Mouse (Mus musculus): Measurements from ENCODE around the gene Tuba1b. TPM values are rescaled to one million over a fixed set of nuclear protein-coding genes. Genes with fewer than 3 reads are reported as not detected.
"Not testable (repeated sequence)": the region's sequence is repeated elsewhere in the genome, so short reads cannot be mapped to it uniquely, and the experiment has no call there.

The Tuba1b gene
- total RNA-seq, 2 experiments from 2014 or later, result 329 to 414 TPM

DNA sequence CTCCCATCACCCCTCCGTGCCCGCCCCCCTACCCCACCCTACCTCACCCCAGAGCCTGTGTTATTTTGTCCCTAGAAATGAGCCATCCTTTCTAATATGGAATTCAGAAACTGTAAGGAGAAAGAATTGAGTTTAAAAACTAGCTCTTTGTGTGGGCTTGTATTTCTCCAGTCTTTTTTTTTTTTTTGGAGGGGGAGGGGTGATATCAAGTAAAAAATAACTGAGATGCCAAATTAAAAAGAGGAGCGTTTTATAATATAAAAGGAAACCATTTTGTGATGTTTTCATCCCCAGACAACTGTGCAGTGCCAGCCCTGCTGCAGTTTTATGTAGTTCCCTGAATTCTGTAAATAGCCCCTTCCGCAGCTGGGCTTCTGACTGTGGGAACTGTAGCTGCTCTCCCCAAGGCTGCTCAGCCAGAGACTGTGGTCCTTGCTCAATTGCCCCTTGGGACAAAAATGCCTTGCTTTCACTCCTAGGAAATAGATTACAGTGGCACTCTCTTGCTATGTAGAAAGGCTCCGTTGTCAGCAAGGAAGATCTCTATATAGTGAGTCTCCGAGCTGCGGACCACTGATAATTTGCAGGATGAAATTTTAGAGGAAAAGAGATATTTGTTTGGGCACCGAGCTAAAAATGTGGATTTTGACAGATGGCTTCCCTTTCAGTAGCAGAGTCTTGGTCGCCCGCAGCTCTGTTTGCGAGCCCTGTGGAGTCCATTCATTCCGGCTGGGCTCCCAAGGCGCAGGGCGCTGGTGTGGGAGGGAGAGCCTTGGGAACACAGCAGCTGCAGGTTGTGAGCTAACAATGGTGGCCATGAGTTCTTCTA, 20.3 kb upstream of the Tuba1b start:
- DNase-seq, result peak; percentile 39

DNA sequence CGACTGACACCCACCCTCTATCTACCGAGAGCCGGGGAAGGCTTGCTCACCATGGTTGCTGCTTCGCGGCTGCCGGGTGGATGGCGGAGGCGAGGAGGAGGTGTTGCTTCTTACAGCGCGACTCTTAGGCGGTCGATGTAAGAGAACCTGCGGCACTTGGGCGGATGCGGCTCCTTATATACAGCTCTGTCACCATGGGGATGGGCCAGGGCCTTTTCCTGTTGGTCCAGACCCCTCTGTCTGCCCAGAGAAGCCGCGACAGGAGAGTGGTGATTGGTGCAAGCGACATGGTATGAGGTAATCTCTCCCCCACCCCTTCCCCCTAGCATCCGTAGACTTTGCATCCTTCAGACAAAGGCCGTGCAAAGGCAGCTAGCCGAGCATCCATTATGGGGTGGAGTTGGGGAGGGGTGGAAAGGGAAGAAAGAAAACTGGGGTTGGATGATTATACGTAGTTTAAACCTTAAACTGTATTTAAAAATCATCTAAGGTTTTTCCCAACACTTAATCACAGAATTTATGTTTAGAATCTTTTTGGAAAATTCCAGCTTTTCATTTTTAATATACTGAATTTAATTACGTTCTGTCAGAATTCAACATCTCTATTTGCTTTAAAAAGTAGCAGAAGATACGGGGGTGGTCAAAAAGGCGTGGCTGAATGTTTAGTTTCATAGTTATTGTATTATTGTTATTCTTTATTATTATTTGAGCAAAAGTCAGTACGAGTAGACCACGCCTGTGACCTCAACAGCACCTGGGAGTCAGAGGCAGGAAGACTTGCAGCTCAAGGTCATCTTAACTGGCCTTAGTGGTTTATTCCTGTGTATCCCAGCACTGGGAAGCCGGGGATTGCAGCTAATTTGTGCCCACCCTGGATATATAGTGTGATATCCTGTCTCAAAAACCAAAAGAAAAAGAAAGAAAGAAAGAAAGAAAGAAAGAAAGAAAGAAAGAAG, 19.3 kb upstream of the Tuba1b start, which contains the start of the genes Gm49450 and Tuba1a:
Gene Gm49450, minus strand, starts transcription at position 151 of the 956 bp plus-strand sequence.
Gene Tuba1a, minus strand, starts transcription at position 303 of the 956 bp plus-strand sequence.
- DNase-seq, result peak; percentile 87

DNA sequence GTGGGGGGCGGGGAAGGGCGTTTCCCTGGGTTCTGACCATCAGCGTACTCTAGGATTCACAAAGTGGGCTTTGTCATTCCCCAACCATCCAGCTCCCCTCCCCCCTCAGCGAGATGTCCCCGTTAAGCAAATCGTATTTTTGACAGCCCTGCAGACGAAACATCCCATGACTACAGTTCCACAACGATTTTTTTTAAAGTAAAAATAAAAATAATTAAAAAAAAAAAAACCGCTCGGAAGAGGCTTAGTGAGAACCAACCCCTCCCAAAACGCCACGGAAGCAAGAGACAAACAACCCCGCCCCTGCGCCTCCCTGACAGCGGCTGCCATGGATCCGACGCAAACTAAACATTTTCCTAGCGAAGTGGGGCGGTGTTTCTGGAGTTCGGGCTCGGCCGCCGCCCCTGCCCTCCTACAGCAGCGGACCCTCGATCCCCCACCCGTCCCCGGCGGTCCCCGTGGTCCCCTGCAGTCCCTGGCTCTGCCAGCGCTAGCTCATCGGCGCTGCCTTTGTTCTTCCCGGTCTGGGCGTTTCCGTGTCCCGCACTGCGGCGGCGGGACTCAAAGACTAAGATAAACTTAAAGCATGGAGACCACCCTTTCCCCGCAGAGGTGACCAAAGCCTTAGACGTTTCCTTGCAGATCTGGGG, 18.5 kb upstream of the Tuba1b start:
- peak; percentile 79 for DNase-seq

DNA sequence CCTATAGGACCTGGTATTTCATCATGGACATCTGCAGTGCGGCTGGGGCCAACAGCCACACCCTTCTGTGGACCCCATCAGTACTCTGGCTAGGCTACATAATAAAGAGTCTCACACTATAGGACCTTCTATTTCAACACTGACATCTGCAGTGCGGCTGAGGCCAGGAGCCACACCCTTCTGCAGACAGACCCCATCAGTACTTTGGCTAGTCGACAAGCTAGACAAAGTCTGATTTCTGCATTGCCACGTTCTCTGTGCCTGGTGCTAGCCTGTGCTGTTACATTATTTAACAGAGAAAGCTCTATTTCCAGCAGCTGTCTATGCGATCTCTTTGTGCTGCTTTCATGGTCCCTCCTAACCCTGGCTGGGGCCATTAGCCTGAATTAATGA, 17.7 kb upstream of the Tuba1b start:
- DNase-seq, result no peak

DNA sequence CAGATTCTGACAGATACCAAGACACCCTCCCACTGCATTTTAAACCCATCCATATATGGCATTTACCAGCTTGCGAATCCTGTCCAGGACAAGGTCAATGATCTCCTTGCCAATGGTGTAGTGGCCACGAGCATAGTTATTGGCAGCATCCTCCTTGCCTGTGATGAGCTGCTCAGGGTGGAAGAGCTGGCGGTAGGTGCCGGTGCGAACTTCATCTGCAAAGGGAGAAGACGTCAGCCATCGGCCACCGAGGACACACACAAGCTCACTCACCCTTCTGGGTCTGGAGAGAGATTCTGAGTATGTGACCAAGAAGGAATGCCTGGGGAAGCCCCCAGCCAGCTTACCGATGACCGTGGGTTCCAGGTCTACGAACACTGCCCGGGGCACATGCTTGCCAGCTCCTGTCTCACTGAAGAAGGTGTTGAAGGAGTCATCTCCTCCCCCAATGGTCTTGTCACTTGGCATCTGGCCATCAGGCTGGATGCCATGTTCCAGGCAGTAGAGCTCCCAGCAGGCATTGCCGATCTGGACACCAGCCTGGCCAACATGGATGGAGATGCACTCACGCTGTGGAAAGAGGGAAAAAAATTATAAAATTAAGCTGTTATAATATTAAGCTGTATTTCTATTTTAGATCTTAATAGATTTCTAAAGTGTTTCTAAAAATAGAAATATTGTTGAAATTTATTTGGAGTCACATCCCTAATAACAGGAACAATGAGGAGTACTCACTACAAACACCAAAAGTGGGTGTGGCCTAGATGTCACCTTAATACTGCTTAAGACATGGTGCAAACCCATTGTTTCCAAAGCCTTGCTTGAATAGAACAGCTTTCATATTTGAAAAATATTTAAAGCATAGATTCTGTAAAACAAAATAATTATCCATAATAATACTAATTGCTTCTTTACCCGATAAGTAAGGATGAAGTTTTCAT, 17.0 kb upstream of the Tuba1b start:
- DNase-seq, result not testable (repeated sequence)

DNA sequence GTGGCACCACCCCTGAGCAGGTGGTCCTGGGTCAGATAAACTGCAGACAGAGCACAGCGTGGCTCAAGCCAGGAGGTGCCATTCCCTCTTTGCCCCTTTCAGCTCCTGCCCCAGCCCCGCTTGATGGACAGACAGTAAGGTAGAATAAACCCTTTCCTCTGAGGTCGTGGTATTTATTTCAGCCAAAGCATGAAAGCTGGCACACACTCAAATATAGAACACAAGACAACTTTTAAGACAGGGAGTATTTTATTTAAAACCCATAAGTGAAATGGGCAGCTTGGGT, 15.2 kb upstream of the Tuba1b start:
- no peak for DNase-seq

DNA sequence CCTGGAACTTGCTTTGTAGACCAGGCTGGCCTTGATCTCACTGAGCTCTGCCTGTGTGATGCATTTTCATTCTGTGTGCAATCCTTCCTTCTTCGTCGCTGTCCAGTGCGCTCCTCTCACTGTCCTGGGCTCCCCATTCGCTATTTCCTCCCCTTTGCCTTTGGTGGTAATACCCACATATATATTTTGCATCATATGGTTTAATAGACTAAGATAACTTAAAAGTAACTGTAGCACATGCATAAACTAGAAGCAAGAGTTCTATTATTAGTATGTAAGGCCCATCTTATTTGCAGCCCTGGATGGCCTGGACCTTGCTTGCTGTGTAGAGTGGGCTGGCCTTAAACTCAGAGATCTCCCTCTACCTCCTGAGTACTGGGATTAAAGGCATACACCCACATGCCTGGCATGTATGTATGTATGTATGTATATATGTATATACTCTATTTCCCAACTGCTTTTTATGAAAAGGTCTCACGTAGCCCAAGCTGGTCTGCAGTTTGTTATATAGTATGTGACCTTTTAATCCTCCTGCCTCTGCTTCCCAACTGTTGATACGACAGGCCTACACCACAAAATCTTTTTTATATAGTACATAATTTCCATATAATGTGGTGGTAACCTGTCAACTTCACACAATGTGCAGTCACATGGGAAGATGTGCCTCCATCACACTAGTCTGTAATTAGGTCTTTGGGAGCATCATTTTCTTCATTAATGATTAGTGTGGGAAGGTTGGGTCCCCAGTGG, 14.7 kb upstream of the Tuba1b start:
- DNase-seq, result no peak

DNA sequence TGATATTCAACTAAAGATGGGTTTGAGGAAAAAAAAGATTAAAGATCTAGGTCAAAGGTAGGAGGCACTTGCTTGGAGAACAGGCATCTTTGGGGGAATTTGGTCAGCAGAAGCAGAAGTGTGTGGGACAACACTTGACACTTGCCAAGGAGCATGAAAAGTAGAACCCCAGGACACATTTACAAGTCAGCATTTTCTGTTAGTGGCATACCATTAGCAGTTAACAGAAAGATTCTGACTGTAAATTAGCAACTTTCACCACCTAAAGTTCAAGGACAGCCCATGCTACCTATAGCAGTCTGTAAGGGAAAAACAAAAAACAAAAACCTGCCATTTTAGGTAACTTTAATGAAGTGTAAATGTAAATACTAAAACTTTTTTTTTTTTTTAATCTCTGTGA, 14.0 kb upstream of the Tuba1b start:
- DNase-seq, result no peak

DNA sequence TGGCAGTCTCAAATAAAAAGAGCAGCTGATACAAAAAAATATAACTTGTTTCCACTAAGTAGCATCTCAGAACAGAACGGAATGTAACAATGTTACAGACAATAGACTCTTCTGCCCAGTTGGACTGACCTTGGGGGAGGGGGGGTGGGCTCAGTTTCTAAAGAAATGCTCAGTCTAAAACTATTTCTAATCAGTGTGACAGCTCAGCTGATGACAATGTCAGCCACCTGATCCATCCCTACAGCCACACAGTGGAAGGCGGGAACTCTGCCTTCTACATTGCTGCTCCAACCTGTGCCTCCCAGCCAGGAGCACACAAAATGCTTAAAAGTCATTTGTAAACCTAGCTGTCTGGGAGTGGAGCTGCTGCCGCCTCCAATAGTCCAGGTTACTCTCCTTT, 13.5 kb upstream of the Tuba1b start:
- no peak for DNase-seq

DNA sequence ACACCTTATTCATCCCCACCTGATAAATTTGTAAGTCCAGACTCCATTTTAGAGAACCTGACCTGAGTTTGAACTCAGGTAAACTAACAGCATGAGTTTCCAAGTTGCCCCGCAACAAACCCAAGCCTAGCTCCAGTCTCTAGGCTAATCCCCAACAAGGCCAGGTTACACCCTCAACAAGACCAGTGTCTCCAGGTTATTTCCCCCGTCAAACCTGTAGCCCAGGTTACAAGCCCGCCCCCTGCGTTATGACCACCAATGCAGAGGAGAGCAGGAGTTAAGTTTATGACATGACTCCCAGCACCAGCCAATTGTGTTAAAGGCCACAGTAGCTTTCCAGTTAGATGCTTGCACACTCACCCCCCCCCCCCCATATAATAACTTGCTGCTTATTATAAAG, 8.8 kb upstream of the Tuba1b start:
- no peak for DNase-seq

DNA sequence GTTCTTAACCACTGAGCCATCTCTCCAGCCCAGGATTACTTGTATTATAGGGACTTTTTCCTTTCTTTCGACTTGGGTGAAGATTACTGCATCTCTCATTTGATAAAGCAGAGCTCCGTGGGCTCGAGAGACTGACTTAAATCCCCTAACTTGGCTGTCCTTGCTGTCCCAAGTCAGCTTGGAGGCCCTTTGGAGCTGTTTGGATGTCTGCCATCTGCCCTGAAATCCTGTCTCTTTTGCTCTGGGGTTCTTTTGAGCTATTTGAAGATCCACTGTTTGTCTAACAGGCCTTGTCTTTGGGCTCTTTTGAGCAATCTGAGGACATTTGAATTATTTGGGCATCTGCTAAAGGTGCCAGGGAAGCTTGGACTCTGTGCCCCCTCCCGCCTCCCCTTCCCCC, 7.7 kb upstream of the Tuba1b start:
- DNase-seq, result peak; percentile 67

DNA sequence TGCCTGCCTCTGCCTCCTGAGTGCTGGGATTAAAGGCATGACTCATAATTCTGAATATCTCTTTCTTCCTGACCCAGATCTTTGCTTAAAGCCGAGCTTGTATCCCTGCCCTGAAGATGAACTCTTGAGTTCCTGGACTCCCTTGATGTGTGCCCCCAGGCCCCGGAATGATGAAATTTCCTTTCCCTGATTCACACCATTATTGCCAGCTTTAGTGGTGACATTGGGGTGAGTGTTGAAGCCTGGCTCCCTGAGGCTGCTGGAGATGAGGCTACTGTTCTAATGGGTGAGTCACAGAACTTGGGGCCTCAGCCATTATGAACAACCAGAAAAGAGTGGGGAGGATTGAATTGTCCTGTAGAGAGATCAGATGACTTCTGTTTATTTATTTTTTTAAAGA, 7.2 kb upstream of the Tuba1b start:
- no peak for DNase-seq

DNA sequence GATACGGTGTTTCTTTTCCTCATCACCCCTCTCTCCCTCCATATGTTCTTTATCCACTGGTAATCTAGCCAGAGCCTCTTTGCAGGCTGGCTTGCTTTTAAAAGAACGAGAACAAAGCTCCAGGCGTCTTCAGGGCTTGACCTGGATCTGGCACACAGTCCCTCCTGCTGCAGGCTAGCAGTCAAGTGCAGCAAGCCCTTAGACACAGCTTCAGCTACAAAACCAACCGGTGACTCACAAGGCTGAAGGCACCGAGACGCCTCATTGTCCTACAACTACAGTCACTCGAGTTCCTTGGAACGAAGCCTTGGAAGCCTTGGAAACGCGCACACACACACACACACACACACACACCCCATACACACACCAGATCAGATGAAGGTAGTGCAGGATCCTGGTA, 6.5 kb upstream of the Tuba1b start:
- DNase-seq, result peak; percentile 62

DNA sequence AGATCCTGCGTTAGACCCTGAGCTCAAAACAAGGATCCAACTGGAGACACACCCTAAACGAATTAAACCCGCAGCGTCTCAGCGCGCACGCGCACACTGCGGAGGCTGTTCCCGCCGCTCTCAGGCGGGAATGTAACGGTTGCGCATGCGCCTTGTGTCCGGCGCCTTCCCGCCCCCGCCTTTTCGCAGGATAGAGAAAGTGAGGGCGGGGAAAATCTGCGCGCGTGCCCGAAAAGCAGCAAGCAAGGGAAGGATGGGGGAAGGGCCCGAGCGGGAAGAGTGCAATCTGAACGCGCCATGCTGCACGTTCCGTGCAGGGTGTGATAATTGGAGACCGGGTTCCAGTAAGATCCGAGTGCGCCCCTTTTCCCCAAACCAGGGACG, 540 bp downstream of the Tuba1b start:
- peak; percentile 96 for DNase-seq

DNA sequence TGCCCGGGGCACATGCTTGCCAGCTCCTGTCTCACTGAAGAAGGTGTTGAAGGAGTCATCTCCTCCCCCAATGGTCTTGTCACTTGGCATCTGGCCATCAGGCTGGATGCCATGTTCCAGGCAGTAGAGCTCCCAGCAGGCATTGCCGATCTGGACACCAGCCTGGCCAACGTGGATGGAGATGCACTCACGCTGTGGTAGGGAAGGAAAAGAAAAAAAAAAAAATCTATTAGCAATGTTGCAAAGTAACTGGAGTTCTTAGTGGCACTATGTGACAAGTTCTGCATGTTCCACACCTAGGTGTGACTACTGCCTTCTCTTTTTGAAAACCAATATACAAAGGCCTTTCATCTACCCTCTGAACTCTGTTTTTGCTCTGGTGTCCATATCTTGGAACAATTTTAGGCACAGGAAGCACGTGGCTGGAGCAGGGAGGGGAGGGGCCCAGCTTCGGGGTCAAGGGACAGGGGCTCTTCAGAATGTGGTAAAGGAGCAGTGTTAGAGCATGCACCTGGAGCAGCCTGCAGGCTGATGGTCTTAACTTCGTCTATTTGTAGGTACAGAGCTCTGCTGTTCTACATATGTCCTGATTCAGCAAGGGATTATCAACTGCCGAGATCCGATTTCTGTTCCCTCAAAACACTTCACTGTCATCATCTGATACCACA, 1.2 kb downstream of the Tuba1b start:
- peak; percentile 22 for DNase-seq

DNA sequence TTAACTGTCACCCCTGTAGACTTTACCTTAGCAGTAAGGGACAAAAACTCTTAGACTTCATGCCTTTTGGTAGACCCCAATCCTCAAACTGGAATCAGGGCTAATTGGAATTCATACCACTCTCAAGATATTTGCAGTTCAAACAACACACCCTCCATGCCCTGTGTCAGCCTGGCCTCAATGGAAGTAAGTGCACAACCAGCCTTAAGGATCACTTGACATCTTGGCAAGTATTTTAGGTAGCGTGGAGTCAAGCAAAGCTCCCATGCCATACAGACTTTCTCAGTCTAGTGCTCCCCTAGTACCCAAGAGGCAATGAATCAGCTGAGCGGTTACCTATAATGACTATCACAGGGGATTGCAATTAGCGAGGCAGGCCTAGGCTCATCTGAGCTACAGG, 3.4 kb downstream of the Tuba1b start:
- no peak for DNase-seq

DNA sequence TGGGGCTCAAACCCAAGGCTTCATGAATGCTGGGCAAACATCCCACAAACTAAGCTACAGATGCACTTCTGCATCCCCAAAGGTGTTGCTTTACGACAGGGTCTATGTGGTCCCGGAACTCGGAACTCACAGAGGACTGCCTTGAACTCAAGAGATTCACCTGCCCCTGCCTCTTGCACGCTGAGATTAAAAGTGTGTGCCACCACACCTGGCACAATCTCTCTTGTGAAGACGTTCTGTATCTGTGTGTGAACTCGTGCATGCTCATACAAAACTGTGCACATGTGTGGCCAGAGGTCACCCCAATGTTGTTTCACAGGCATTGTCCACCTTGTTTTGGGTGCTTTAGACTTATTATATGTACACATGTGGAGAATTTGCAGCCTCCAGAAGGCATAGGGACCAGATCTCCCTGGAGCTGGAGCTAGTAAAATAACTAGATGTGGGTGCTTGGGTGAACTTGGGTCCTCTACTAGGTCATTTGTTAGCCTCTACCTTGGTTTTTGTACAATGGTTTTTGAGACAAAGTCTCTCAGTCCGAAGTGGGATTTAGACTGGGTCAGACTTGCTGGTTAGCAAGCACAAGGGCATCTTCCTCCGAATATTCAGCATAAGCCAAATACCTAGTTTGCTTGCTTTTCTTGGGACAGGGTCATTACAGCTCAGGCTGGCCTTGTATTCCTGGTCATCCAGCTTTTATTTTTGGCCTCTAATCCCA, 4.2 kb downstream of the Tuba1b start:
- DNase-seq, result no peak

DNA sequence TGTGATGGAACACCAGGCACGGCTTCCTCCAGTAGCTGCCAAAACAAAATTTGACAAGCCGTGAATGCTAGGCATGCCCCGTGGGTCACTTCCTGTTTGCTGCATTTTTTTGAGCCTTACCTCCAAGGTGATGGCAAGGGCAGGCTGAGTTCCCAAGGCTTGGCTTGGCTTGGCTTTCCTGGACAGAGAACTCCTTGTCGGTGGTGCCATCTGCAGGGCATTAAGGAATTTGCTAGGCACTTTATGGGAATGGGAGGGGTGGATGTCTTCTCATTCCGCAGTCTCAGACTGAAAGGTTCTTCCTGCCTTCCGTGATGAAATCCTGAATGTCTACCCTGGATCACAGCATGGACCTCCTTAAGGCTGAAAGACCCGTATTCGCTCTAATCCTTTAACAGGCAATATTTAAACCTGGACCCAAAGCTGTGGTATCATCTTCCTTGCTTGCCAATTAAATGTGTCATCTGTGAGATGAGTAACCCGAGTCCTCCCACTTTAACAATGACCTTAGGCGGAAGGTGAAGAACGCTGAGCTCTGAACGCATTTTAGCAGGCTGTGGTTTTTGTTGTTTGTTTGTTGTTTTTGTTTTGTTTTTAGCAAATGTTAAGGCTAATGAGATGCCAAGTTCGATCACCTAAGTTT, 5.6 kb downstream of the Tuba1b start:
- DNase-seq, result peak; percentile 81

DNA sequence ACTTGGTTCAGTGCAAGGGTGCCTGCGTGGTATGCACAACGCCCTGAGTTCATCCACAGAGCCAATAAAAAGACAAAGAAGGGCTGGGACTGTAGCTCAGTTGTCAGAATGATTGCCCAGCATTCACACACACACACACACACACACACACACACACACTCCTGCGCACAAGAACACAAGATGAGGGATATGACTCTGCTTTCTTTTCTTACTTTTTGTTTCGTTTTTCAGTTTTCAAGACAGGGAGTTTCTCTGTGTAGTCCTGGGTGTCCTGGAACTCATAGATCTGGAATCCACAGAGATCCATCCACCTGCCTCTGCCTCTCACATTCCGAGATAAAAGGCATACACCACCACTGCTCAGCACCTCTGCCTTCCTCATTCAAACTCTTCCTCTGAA, 6.8 kb downstream of the Tuba1b start:
- DNase-seq, result no peak
